Mouse (Mus musculus): Measurements from ENCODE around the gene Defb36. TPM values are rescaled to one million over a fixed set of nuclear protein-coding genes. Genes with fewer than 3 reads are reported as not detected.

Defb36 gene
- total RNA-seq (2021): under 1 TPM in 1 of 2 experiments, not detected in 1; 0.73 TPM
- 0.86 and 0.95 TPM in 2 replicates for polyA plus RNA-seq (2012; rRNA removed)
- long read RNA-seq: 0 reads

DNA sequence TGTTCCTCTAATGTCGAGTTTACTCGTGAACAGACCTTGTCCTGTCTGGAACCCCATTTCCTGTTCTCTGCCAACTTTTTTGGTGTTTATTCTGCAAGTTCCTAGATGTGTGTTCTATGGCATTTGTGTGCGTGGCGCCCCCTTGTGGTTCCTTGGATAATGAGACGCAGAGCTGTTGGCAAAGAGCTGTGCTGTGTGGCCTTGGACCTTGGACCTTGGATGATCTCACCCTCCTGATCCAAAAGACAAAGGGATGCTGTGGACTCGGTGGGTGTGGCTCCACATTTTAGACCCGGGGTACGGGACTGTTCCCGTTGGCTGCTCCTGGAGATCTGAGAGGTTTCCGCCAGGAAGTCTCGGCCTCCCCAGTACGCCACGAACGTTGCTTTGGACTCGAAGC, at the start of gene Defb36:
Gene Defb36 (plus strand): TSS at position 271 of the 400 bp plus-strand sequence.
- peak; percentile 79 for DNase-seq

DNA sequence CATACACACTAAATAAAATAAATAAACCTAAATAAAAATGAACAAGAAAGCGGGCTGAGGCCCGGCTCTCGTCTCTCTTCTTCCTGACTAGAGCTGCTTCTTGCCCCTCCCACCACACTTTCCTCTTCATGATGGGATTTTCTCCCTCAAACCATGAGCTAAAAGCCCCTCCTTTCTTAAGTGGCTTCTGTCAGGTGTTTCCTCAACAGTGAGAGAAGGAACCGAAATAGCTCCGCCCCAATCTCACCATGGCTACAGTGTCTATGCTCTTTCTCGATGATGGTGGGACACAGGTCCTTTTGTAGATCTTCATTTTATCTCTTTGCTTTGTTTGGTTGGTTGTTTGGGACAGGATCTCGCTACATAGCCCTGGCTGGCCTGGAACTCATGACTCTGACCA, 47.5 kb upstream of the Defb36 start:
- no peak for DNase-seq

DNA sequence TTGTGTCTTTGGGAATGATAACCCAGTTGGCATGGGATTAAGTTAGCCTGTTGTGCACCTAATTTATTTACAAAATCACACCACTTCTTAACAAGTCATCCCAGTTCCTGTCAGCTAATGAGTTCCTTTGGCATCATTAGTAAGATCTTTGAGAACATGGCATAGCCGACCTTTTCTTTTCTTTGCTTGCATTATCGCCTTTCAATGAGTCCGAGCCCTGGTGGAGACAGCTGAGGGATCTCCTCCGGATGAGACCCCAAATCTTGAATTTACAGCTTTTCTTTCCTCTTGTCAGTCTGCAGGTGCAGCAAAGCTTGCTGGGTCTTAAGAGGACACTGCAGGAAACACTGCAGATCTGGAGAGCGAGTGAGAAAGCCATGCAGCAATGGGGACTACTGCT, 35.1 kb upstream of the Defb36 start, which contains the start of gene Gm17416:
Gene Gm17416 (plus strand): TSS at position 301 of the 400 bp plus-strand sequence.
- no peak for DNase-seq

DNA sequence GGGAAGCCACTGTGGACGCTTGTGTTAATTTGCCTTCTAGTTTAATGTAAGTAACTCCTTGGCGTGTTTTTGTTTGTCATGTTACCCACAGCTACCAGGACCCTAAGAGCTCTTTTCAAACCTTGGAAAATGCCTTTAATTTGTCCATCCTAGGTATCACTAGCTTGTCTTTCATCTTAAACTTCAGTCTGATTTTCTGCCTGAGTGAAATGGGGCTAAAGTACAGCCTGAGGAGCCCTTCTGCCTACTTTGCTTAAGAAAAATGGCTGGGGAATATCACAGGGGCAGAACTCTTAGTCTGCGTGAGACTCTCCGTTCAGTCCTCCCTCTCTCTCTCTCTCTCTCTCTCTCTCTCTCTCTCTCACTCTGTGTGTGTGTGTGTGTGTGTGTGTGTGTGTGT, 34.2 kb upstream of the Defb36 start:
- DNase-seq: no peak

DNA sequence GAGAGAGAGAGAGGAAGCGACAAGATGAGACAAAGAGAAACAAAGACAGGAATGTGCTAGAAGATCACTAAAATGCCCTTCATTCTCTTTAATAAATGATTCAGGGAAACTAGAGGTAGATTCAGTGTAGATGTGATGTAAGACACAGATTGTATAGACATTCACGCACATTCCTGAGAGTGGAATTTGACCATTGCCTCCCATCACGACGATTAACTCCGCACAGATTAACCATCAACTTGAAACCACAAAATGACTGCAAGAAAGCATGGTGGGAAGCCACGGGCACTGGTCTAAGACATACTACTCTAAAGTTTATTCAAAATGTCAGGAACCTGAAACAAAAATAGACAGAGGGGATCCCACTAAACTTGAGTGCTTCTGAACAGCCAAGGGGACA, 33.8 kb upstream of the Defb36 start:
- no peak for DNase-seq

DNA sequence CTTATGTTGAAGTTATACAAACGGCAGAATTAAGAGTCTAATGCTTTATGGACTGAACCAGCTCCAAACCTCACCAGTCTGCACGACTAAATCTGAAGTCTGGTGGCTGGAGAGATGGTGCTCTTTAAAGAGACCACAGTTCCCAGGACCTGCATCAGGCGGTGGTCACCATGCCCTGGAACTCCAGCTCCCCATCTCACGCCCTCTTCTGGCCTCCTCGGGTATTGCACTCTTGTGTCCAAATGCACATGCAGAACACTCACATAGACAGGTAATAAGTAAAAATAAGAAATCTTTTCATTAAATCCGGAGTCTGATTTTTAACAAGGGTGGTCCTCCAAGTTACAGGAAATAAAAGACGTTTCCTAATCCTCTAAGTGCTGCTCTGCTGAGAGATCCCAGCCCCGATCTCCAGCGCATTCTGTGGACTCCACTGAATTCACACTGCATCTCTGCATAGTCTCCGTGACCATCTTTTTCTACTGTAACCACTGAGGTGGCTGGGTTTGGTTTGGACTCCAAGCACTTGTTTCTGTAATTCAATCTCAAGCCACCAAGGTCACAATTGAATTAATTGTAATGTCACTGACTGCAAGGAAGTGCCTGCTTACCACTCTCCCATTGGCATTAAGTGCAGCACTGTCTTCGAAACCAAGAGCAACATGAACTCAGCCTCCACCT, 31.9 kb upstream of the Defb36 start, which contains the start of gene Defb21:
Gene Defb21 (plus strand): TSS at position 631 of the 681 bp plus-strand sequence.
- DNase-seq: no peak

DNA sequence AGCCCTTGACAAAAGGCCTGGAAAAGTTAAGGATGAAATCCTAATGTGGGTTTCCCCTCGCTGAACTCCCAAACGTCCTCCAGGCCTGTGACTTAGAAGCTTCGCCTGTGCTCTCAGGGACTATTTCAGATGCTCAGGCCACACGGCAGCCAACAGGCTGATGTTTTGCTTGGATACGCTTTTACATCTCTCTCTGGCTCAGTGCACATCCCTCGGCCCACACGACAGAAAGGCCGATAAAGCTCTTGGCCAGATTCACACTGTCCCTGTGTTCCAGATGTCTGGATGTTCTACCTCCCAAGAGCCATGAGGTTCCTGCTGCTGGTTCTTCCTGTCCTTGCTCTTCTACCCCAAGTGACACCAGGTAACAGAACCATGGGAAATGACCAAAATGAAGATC, 30.6 kb upstream of the Defb36 start:
- no peak for DNase-seq

DNA sequence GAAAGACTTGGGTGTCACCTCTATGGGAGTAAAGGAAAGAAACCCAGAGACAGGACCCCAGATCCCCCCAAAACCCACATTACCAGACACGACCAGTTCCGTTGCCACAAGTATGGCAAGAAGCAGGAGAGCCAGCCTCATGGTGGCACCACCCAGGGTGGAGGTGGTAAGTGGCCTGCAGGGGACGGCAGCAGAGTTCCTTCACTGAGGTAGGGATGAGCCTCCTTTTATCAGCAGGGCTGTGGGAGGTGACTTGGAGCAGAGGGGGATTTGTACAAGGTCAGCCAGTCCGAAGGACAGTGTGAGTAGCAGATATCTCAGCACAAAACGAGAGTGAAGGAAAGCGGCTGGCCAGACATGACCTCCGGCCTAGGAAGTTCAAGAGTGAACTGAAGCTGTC, 24.0 kb upstream of the Defb36 start, which contains the start of gene Defb19:
Gene Defb19 (minus strand): TSS at position 206 of the 400 bp plus-strand sequence.
- peak; percentile 40 for DNase-seq

DNA sequence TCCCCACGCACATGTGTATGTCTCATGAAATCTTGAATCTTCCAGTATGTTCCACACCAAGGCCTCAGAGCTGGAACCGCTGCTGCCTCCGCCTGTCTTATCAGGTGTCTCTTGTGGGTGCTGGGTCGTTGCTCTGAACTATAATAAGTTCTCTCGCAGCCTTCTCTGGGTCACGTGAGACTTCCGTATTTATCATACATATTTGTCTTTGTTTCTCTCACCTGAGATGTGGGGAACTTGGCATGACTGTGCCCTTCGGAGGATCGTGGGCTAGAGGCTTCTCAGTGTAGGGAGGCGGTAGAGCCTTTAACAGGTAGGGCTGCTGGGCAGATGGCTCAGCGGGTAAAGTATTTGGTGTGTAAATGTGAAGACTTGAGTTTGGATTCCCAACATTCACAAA, 23.5 kb upstream of the Defb36 start:
- DNase-seq: no peak

DNA sequence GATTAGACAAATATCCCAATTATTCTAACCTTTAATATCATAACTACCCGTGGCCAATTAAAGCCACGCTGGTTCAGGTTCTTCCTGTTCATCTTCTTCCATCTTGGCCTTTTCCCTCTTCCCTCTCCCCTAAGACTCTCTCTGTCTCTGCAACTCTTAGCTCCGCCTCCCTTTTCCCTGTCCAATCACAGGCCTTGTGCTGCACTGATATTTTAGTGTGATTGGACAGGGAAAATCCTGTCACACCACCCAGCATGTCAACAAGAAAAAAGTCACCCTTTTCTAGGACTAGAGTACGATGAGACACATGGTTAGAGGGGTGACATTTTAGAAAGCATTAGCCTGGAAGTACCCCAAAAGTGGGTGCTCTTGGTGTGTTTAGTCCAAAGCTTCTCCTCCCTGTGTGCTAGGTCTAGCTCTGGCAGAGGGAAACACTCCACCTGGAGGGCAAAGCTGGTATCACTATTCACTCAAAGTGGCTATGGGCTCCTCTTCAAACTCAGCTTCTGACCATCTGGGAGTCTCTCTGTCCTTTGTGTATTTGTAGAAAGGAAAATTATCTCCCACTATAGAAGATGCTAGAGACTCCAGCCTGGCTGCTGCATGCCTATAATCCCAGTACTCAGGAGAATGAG, 17.1 kb upstream of the Defb36 start:
- peak; percentile 40 for DNase-seq

DNA sequence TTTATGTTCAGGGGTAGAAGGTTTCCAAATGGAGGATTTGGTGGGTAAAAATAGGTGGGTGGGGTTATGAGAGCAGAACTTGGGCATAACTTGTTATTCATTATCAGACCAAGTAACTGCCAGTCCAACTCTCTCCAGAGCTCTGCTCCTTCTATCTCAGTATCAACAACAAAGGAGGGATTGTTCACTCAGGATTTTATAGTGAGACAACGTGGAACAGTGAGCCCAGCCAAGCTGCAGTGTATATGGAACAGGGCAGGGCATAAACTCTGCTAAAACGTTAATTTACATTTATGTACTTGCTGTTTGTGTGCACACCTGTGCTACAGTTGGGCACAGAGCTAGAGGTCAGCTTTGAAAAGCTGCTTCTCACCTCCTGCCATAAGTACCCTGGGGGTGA, 15.7 kb upstream of the Defb36 start:
- no peak for DNase-seq

DNA sequence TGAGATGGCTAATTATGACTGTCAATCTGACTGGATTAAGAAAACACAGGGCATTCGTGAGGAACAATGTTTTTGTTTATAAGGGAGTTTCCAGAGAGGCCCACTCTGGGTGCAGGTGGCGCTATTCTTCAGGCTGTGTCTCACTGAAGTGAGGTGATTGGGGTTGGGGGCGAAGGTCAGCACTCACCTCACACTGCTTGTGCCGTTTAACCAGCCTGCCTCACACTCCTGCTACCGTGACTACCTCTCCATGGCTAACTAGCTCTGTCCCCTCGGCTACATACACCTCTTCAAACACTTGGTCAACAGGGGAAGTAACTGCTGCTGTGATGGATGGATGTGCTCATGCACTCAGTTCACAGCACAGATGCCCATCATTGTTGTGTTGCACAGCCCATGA, 15.1 kb upstream of the Defb36 start:
- DNase-seq: no peak

DNA sequence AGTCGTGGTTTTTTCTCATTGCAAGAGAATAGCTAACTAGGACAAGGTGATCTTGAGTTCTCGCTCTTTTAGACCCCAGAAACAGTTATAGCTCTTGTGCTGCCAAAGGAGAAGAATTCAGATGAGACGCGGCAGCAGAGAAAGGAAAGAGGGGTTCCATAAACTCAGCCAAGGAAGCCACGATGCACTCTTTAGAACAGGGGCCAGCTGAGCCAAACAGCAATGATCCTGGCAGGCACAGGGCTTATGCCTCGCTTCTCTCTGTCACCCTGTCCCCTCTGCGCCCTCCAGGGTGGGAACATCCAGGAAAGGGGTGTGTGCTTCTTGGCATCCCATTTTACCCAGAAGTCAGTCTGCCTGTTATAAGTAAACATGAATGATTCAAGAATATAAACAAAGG, 4.8 kb upstream of the Defb36 start, which contains the start of gene Defb45:
Gene Defb45 (minus strand): TSS at position 101 of the 400 bp plus-strand sequence.
- DNase-seq: no peak

DNA sequence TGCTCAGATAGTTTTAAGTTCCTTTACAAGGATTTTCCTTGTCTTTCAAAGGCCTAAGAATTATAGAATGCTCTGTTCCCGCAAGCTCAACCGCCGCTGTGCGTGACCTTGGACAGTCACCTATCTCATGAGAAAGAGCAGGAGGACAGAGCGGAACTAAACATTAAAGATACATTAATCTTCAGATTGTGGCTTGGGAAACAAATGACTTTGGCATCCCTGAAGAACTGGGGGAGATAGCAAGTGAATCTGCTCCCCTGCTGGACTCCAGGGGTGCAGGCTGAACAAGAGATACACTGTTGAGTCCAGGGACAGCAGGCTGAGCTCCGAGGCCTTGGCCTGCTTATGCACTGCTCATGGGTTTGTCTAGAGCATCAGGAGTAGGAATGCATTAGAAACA, 4.1 kb upstream of the Defb36 start:
- DNase-seq: peak; percentile 38

DNA sequence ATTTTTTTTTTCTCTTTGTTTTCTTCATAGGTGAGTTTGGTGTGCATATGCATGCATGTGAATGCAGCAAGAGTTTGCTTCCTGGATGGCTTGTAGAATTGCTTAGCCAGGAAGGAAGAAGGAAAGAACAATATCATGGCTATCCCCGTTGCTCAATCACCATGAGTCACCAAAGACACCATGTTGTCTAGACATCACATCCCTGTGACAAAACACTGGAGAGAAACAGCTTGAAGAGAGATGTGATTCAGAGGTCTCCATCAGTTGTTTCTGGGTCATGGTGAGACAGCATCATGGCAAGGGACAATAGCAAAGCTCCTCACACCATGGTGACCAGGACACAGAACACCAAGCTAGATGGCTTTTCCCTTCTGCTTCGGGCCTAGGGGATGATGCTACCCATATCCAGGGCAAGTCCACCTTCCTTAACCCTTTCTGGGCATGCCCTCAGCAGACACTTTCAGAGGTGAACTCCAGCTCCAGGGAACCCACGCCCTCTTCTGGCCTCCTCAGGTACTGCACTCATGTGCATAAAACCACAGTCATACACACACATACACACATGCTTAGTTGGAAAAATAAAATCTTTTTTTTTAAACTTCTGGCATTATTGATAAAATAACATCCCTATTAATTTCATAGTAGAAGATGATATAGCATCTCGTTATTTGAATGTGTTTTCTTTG, 2.7 kb upstream of the Defb36 start:
- DNase-seq: peak; percentile 38

DNA sequence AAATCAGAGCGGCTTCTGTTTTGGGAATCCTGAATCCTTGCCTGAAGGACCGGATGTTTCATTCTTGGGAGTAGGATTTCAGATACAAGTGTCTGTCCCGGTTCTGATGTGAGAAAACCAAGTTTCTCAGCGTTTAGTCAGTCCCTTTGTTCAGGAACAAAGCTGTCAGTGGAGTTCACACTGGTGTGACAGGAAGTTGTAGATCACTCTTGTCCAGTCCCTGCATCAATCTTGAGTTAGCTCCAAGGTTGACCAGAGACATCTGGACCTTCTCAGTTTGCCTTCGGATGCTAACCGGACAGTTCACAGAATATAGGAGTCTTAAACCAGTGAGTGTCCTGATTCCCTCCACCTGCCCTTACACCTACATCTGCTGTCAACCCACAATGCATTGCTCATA, 3.6 kb downstream of the Defb36 start:
- DNase-seq: no peak

DNA sequence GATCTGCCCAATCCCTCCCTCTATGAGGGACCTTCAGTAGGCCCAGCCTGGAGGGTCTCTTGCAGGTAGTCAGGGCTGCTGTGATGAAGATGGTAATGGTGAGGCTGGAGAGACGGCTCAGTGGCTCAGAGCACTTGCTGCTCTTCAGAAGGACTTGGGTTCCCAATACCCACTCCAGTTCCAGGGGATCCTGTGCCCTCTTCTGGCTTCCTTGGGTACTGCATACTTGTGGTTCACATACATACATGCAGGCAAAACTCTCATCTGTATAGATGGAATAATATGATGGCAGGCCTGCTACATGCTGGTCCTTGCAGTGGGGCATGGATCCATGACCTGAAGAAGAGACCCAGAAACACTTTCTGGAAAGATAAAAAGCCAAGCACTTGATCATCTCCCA, 4.6 kb downstream of the Defb36 start:
- DNase-seq: no peak

DNA sequence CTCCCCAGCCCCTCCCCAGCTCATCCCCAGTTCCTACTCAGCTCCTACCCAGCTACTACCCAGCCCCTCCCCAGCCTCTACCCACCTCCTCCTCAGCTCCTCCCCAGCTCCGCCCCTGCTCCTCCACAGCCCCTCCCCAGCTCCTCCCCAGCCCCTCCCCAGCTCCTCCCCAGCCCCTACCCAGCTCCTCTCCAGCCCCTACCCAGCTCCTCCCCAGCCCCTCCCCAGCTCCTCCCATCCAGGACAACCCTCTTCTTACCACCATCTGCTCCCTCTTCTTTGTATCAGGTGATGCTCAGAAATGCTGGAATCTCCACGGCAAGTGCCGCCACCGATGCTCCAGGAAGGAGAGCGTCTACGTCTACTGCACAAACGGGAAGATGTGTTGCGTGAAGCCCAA, 8.1 kb downstream of the Defb36 start:
- no peak for DNase-seq

DNA sequence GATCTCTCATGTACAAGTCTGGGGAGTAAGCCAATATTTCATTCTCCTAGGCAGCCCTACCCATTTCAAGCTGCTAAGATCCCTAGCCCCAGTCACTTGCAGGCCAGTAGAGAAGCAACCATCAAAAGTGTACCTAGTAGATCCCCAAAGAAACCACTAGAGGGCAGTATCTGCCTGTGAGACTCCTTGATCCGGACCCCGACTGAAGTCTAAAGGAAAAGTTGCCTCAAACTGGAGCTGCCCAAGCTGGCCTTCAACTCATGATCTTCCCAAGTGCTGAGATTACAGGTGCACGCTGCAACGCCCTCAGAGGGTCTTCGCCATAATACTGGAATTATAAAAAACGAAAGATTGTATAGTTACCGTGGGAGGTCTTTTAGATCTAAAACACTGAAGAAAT, 11.4 kb downstream of the Defb36 start:
- peak; percentile 66 for DNase-seq

DNA sequence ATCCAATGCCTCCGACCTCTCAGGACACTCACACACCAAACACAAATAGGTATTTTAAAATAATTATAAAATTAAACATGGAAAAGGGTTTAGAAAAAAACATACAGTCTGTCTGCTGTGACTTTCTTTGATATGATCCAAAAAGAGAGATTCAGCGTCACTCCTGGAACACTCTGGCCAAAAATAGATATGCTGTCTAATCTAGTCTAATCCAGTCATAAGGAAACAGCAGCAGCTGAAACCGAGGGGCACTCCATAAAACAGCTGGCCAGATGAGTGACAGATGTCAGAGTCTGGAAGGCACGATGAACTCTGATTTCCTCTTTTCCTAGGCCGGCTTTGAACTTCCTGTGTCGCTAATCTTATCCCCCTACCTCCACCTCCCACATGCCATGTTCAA, 12.3 kb downstream of the Defb36 start:
- no peak for DNase-seq

DNA sequence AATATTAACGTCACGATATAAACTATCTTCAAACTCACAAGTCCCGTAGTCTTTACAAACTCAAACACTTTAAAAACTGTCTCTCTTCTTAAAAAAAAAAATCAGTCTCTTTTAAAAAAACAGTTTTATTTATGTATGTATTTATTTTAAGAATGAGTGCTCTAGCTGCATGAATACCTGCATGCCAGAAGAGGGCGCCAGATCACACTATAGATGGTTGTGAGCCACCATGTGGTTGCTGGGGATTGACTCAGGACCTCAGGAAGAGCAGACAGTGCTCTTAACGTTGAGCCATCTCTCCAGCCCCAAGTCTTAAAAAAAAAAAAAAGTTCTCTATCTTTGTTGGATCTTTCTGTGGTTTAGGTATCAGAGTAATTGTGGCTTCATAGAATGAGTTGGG, 13.2 kb downstream of the Defb36 start:
- no peak for DNase-seq

DNA sequence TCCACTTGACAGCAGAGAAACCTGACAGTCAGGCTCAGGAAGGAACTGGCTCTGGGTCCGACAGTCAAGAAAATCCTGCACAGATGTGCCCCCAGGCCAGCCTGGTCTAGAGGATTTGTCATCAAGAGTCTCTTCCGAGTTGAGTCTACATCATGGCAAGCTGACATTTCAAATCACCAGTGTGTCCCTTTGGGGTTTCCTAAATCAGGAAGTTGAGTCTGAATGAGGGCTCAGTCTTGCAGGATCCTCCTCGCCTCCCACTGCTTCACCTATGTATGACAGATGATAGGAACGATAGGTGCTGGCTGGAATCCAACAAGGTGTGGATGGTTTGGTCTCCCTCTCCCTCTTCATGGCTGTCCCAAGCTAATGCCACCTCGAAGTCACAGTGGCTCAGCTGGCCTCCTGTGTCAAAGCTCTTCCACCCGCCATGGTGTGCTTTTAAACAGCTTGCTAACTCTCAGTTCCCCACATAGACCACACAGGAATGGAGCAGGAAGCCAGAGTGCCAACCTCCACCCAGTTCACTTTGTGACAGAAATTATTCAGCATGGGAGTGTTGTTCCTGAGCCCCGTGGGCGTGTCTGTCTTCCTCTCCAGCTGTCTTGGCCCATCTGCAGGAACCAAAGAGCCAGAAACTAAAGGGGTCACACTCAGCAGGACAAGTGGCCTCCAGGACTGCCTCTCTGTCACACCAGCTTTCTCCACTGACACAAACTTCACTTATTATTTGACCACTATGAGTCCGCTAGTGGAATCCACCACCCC, 16.4 kb downstream of the Defb36 start:
- DNase-seq: no peak

Measured in adrenal gland, adult 2 months (tissue).